Mouse (Mus musculus): ENCODE measurements around the gene Tdpoz3. TPM values are rescaled to one million over a fixed set of nuclear protein-coding genes. Genes with fewer than 3 reads are reported as not detected.
"Not testable (repeated sequence)": the region's sequence is repeated elsewhere in the genome, so short reads cannot be mapped to it uniquely, and the experiment has no call there.

Tdpoz3 gene
- polyA plus RNA-seq (2016; fragmentation: Nextera tagmentation; extraction: Ambion mirVana), result not detected in 2 replicates

GRCm38 (mm10) chr3:93825720-93826119 lies at the start of gene Tdpoz3:
Gene Tdpoz3 (plus strand): TSS chr3:93826020.
- not testable (repeated sequence) for H3K4me2 ChIP-seq; H3K4me3 ChIP-seq (replicated peaks); H3K9me3 ChIP-seq; H3K27me3 ChIP-seq; H3K4me1 ChIP-seq; ATAC-seq (ENCODE audit: low FRiP score); H3K27ac ChIP-seq; H3K9ac ChIP-seq; H3K36me3 ChIP-seq (replicated peaks)
- 91% methylated on average over 1 of the region's 1 CpGs for WGBS

GRCm38 (mm10) chr3:93796098-93796497 lies 29.7 kb upstream of the Tdpoz3 start, which contains the start of gene Tdpoz4:
Gene Tdpoz4 (plus strand): TSS chr3:93796398.
- H3K9ac ChIP-seq; H3K4me3 ChIP-seq (replicated peaks); H3K27ac ChIP-seq; H3K4me1 ChIP-seq; H3K36me3 ChIP-seq (replicated peaks); H3K27me3 ChIP-seq; H3K9me3 ChIP-seq; H3K4me2 ChIP-seq; ATAC-seq (ENCODE audit: low FRiP score): not testable (repeated sequence)

- not testable (repeated sequence) for H3K27ac ChIP-seq; H3K4me2 ChIP-seq; H3K27me3 ChIP-seq; H3K4me3 ChIP-seq (replicated peaks); H3K9me3 ChIP-seq; H3K9ac ChIP-seq; H3K4me1 ChIP-seq; H3K36me3 ChIP-seq (replicated peaks); ATAC-seq (ENCODE audit: low FRiP score)
Observed at GRCm38 (mm10) chr3:93813341-93813740, 12.5 kb upstream of the Tdpoz3 start.

- not testable (repeated sequence) for H3K36me3 ChIP-seq (replicated peaks); H3K4me2 ChIP-seq; H3K9me3 ChIP-seq; ATAC-seq (ENCODE audit: low FRiP score); H3K4me1 ChIP-seq; H3K4me3 ChIP-seq (replicated peaks); H3K27me3 ChIP-seq; H3K9ac ChIP-seq; H3K27ac ChIP-seq
- 77% methylated on average over 8 of the region's 8 CpGs for WGBS
Observed at GRCm38 (mm10) chr3:93858957-93859356, 33.1 kb downstream of the Tdpoz3 start.

- not testable (repeated sequence) for H3K4me1 ChIP-seq; H3K27ac ChIP-seq; ATAC-seq (ENCODE audit: low FRiP score); H3K4me2 ChIP-seq; H3K27me3 ChIP-seq; H3K36me3 ChIP-seq (replicated peaks); H3K4me3 ChIP-seq (replicated peaks); H3K9me3 ChIP-seq; H3K9ac ChIP-seq
- 84% methylated on average over 8 of the region's 8 CpGs for WGBS
Observed at GRCm38 (mm10) chr3:93870635-93871034, 44.8 kb downstream of the Tdpoz3 start.

Other genes with a start within 250 kb of the Tdpoz3 start
- not detected in 2 replicates for gene Tdpoz2, start 173.3 kb upstream of the Tdpoz3 start, polyA plus RNA-seq (2016; fragmentation: Nextera tagmentation; extraction: Ambion mirVana)
- gene Tdpoz1, start 149.7 kb upstream of the Tdpoz3 start, polyA plus RNA-seq (2016; fragmentation: Nextera tagmentation; extraction: Ambion mirVana), result not detected in 2 replicates
- not detected in 2 replicates for gene Gm37596, start 132.9 kb upstream of the Tdpoz3 start, polyA plus RNA-seq (2016; fragmentation: Nextera tagmentation; extraction: Ambion mirVana)
- gene Gm5773, start 53.0 kb upstream of the Tdpoz3 start, polyA plus RNA-seq (2016; fragmentation: Nextera tagmentation; extraction: Ambion mirVana), result not detected in 2 replicates
- not detected in 2 replicates for gene Tdpoz4, start 29.6 kb upstream of the Tdpoz3 start, polyA plus RNA-seq (2016; fragmentation: Nextera tagmentation; extraction: Ambion mirVana)
- not detected in 2 replicates for gene Gm9117, start 117.5 kb downstream of the Tdpoz3 start, polyA plus RNA-seq (2016; fragmentation: Nextera tagmentation; extraction: Ambion mirVana)
- gene Tdpoz5, start 135.3 kb downstream of the Tdpoz3 start, polyA plus RNA-seq (2016; fragmentation: Nextera tagmentation; extraction: Ambion mirVana), result not detected in 2 replicates
- gene Gm9125, start 228.9 kb downstream of the Tdpoz3 start, polyA plus RNA-seq (2016; fragmentation: Nextera tagmentation; extraction: Ambion mirVana), result not detected in 2 replicates
- gene Gm10697, start 246.6 kb downstream of the Tdpoz3 start, polyA plus RNA-seq (2016; fragmentation: Nextera tagmentation; extraction: Ambion mirVana), result not detected in 2 replicates